Mouse (Mus musculus) kidney, embryonic 15.5 days (tissue): ENCODE measurements around the gene Mrpl38. TPM values are rescaled to one million over a fixed set of nuclear protein-coding genes. Genes with fewer than 3 reads are reported as not detected.

ENCODE experiments used
- ATAC-seq: fragments of 200-750 bp; cut with Nextera tagmentation; replicated peaks from 2 replicates; pipeline ENCODE4 v1.8.0; 2017; ENCODE audit warnings: moderate TSS enrichment; ENCODE audit not compliant: low FRiP score
- H3K27ac ChIP-seq: fragments of 300-500 bp; sonication (generic); 2 replicates; pipeline ENCODE4 v1.5.1; 2015; ENCODE audit warnings: mild to moderate bottlenecking, inconsistent platforms
- H3K27me3 ChIP-seq: fragments of 300-500 bp; sonication (generic); 2 replicates; pipeline ENCODE4 v1.6.1; 2015; ENCODE audit warnings: inconsistent platforms
- H3K36me3 ChIP-seq: fragments of 300-500 bp; sonication (generic); 2 replicates; pipeline ENCODE4 v1.6.1; 2015; ENCODE audit warnings: inconsistent platforms
- H3K4me1 ChIP-seq: fragments of 300-500 bp; sonication (generic); 2 replicates; pipeline ENCODE4 v1.6.1; 2015; ENCODE audit warnings: inconsistent platforms
- H3K4me2 ChIP-seq: fragments of 300-500 bp; sonication (generic); 2 replicates; pipeline ENCODE4 v1.6.1; 2015; ENCODE audit warnings: moderate library complexity, mild to moderate bottlenecking, inconsistent platforms
- H3K4me3 ChIP-seq: fragments of 300-500 bp; sonication (generic); replicated peaks from 2 replicates; pipeline ENCODE4 v1.5.1; 2015; ENCODE audit warnings: mild to moderate bottlenecking, inconsistent platforms
- H3K9ac ChIP-seq: fragments of 300-500 bp; sonication (generic); 2 replicates; pipeline ENCODE4 v1.6.1; 2015; ENCODE audit warnings: mild to moderate bottlenecking, inconsistent platforms
- H3K9me3 ChIP-seq: fragments of 300-500 bp; sonication (generic); replicated peaks from 2 replicates; pipeline ENCODE4 v1.6.1; 2016; ENCODE audit warnings: inconsistent platforms
- whole genome bisulfite sequencing: fragments of 180-500 bp; shearing (Covaris S2); methylation state at CpG from one replicate; pipeline ENCODE4 v1.1.7; 2015; ENCODE audit warnings: mixed read lengths; 5-methylcytosine and 5-hydroxymethylcytosine counted together
- polyA plus RNA-seq: library from polyadenylated mRNA; unstranded; fragments of >200 nt; fragmentation: Nextera tagmentation; extraction: Ambion mirVana; gene quantifications from 2 replicates; pipeline ENCODE4 v1.2.1, GENCODE M21; 2015

Mrpl38 gene
- polyA plus RNA-seq, 1 experiment from 2014 or later, result 112 TPM

- Histone ChIP-seq H3K36me3 (peaks cover 57% of the 10 kb centered on the region), H3K4me1 (peaks cover 28% of the 10 kb centered on the region), H3K9ac (no peak overlapping the region), H3K4me3 (no peak overlapping the region), H3K27ac (no peak overlapping the region), H3K9me3 (no peaks in the 10 kb centered on the region), H3K27me3 (no peaks in the 10 kb centered on the region), H3K4me2 (no peak overlapping the region)
- WGBS, result 94% methylated on average over 6 of the region's 6 CpGs
- ATAC-seq, result no peak
Observed at GRCm38 (mm10) chr11:116084166-116084565, 54.5 kb downstream of the Mrpl38 start.

GRCm38 (mm10) chr11:116083096-116083672 lies 55.5 kb downstream of the Mrpl38 start:
- Histone ChIP-seq H3K36me3 (peaks cover 63% of the 10 kb centered on the region), H3K4me3 (no peak overlapping the region), H3K27ac (no peak overlapping the region), H3K4me1 (peaks cover 33% of the 10 kb centered on the region), H3K4me2 (no peak overlapping the region), H3K9ac (no peak overlapping the region), H3K9me3 (no peaks in the 10 kb centered on the region), H3K27me3 (no peaks in the 10 kb centered on the region)
- 91% methylated on average over 14 of the region's 14 CpGs for WGBS
- ATAC-seq, result no peak

Other genes starting within 250 kb of the Mrpl38 start
- gene Smim5, start 238.9 kb downstream of the Mrpl38 start, polyA plus RNA-seq, result 3.9 and 4.1 TPM in 2 replicates
- gene Smim6, start 226.9 kb downstream of the Mrpl38 start, polyA plus RNA-seq, result 9.1 and 9.9 TPM in 2 replicates
- gene Sap30bp, start 205.6 kb downstream of the Mrpl38 start, polyA plus RNA-seq, result 41.6 and 44.5 TPM in 2 replicates
- 21.3 and 24.3 TPM in 2 replicates for gene Recql5, start 205.4 kb downstream of the Mrpl38 start, polyA plus RNA-seq
- 2.1 and 2.7 TPM in 2 replicates for gene Itgb4, start 164.2 kb downstream of the Mrpl38 start, polyA plus RNA-seq
- gene Galk1, start 126.1 kb downstream of the Mrpl38 start, polyA plus RNA-seq, result 194 and 208 TPM in 2 replicates
- 1,673 and 1,817 TPM in 2 replicates for gene H3f3b, start 110.9 kb downstream of the Mrpl38 start, polyA plus RNA-seq
- 37.3 and 40.1 TPM in 2 replicates for gene Unk, start 108.5 kb downstream of the Mrpl38 start, polyA plus RNA-seq
- 1.3 and 1.5 TPM in 2 replicates for gene Unc13d, start 60.9 kb downstream of the Mrpl38 start, polyA plus RNA-seq
- gene Wbp2, start 51.9 kb downstream of the Mrpl38 start, polyA plus RNA-seq, result 82.1 and 101 TPM in 2 replicates
- 21.4 and 24.6 TPM in 2 replicates for gene Trim47, start 11.7 kb downstream of the Mrpl38 start, polyA plus RNA-seq
- gene Trim65, start 7.7 kb downstream of the Mrpl38 start, polyA plus RNA-seq, result 4.5 and 5.4 TPM in 2 replicates
- 37.4 and 41.4 TPM in 2 replicates for gene Fbf1, start 29.3 kb upstream of the Mrpl38 start, polyA plus RNA-seq
- 75.6 and 79.4 TPM in 2 replicates for gene Ten1, start 60.0 kb upstream of the Mrpl38 start, polyA plus RNA-seq
- 32.6 and 35.9 TPM in 2 replicates for gene Acox1, start 60.2 kb upstream of the Mrpl38 start, polyA plus RNA-seq
- gene Evpl, start 99.2 kb upstream of the Mrpl38 start, polyA plus RNA-seq, result 2.8 and 2.9 TPM in 2 replicates
- 91.3 and 96.5 TPM in 2 replicates for gene Srp68, start 135.3 kb upstream of the Mrpl38 start, polyA plus RNA-seq
- 0.22 and 0.32 TPM in 2 replicates for gene Galr2, start 142.1 kb upstream of the Mrpl38 start, polyA plus RNA-seq
- gene Exoc7, start 168.4 kb upstream of the Mrpl38 start, polyA plus RNA-seq, result 61.8 and 64.0 TPM in 2 replicates
- gene Foxj1, start 196.5 kb upstream of the Mrpl38 start, polyA plus RNA-seq, result 2.9 TPM in 2 replicates